Mouse (Mus musculus) MEL (cell line): Measurements from ENCODE around the gene Lrba. TPM values are rescaled to one million over a fixed set of nuclear protein-coding genes. Genes with fewer than 3 reads are reported as not detected.

Experiments used
- DNase-seq: peaks from one replicate; pipeline ENCODE4 v3.0.0; 2011; ENCODE audit warnings: low read depth, low spot score
- H3K27ac ChIP-seq: 2 replicates; pipeline ENCODE4 v1.5.1; 2012; ENCODE audit warnings: low read depth, mild to moderate bottlenecking, control low read depth, low read length, moderate library complexity; ENCODE audit not compliant: control insufficient read depth
- H3K27me3 ChIP-seq, 2 experiments: fragments of 150-350 bp in 1 of 2; sonication (generic) in 1 of 2; 2 replicates each; pipeline ENCODE4 v1.6.1; 2012; ENCODE audit warnings: low read length in 2 of 2, mild to moderate bottlenecking in 2 of 2, improper control_type of control experiment in 1 of 2, moderate library complexity in 1 of 2; ENCODE audit not compliant: insufficient read depth in 2 of 2, control insufficient read depth in 1 of 2
- H3K36me3 ChIP-seq, 2 experiments: 2 replicates each; pipeline ENCODE4 v1.6.1; 2012 to 2014; ENCODE audit warnings: low read length in 2 of 2, improper control_type of control experiment in 1 of 2, inconsistent platforms in 1 of 2, mild to moderate bottlenecking in 1 of 2; ENCODE audit not compliant: insufficient read depth in 2 of 2, control insufficient read depth in 1 of 2
- H3K4me1 ChIP-seq, 2 experiments: fragments of 150-350 bp in 1 of 2; sonication (generic) in 1 of 2; 2 replicates each; pipeline ENCODE4 v1.6.1; 2012; ENCODE audit warnings: low read length in 2 of 2, improper control_type of control experiment in 1 of 2, mild to moderate bottlenecking in 1 of 2; ENCODE audit not compliant: insufficient read depth in 2 of 2, control insufficient read depth in 1 of 2
- H3K4me3 ChIP-seq, 2 experiments: fragments of 150-350 bp in 1 of 2; sonication (generic) in 1 of 2; 2 replicates each; pipeline ENCODE4 v1.5.1; 2012; ENCODE audit warnings: low read depth in 2 of 2, low read length in 2 of 2, mild to moderate bottlenecking in 2 of 2, moderate library complexity in 2 of 2, control low read depth in 1 of 2, improper control_type of control experiment in 1 of 2; ENCODE audit not compliant: control insufficient read depth in 1 of 2, insufficient read depth in 1 of 2
- H3K79me2 ChIP-seq: 2 replicates; pipeline ENCODE4 v1.6.1; 2012; ENCODE audit warnings: mild to moderate bottlenecking, low read length, moderate library complexity; ENCODE audit not compliant: control insufficient read depth, poor library complexity, insufficient read depth
- H3K9ac ChIP-seq: 2 replicates; pipeline ENCODE4 v1.6.1; 2012; ENCODE audit warnings: low read depth, mild to moderate bottlenecking, control low read depth, low read length, moderate library complexity; ENCODE audit not compliant: control insufficient read depth, poor library complexity, severe bottlenecking
- H3K9me3 ChIP-seq: fragments of 150-350 bp; sonication (generic); replicated peaks from 2 replicates; pipeline ENCODE4 v1.6.1; 2012; ENCODE audit warnings: mild to moderate bottlenecking, low read length, improper control_type of control experiment, moderate library complexity; ENCODE audit not compliant: insufficient read depth
- CHD1 ChIP-seq: IDR thresholded peaks from 2 replicates; pipeline ENCODE4 v1.6.1; 2012; ENCODE audit warnings: low read depth, mild to moderate bottlenecking, inconsistent platforms, low read length, improper control_type of control experiment
- CHD2 ChIP-seq: IDR thresholded peaks from 2 replicates; pipeline ENCODE4 v1.6.1; 2011; ENCODE audit warnings: low read length, improper control_type of control experiment
- CTCF ChIP-seq, 3 experiments: IDR thresholded peaks in 2 of 3; conservative IDR thresholded peaks in 1 of 3; 2 replicates each; pipeline ENCODE4 v1.5.1; 2011 to 2012; ENCODE audit warnings: low read length in 3 of 3, low read depth in 2 of 3, mild to moderate bottlenecking in 2 of 3, improper control_type of control experiment in 1 of 3, inconsistent platforms in 1 of 3, mixed read lengths in 1 of 3, moderate library complexity in 1 of 3; ENCODE audit not compliant: control insufficient read depth in 1 of 3, insufficient read depth in 1 of 3, poor library complexity in 1 of 3, severe bottlenecking in 1 of 3
- E2F4 ChIP-seq: IDR thresholded peaks from 2 replicates; pipeline ENCODE4 v1.6.1; 2011; ENCODE audit warnings: low read depth, low read length, improper control_type of control experiment, borderline replicate concordance
- ELF1 ChIP-seq: IDR thresholded peaks from 2 replicates; pipeline ENCODE4 v1.6.1; 2014; ENCODE audit warnings: low read depth, mild to moderate bottlenecking, inconsistent platforms, low read length, improper control_type of control experiment, moderate library complexity
- ETS1 ChIP-seq: IDR thresholded peaks from 2 replicates; pipeline ENCODE4 v1.6.1; 2012; ENCODE audit warnings: low read depth, mild to moderate bottlenecking, inconsistent platforms, low read length, improper control_type of control experiment, moderate library complexity
- GATA1 ChIP-seq: IDR thresholded peaks from 2 replicates; pipeline ENCODE4 v1.6.1; 2011; ENCODE audit warnings: low read depth, low read length, improper control_type of control experiment
- HCFC1 ChIP-seq: IDR thresholded peaks from 2 replicates; pipeline ENCODE4 v1.6.1; 2012; ENCODE audit warnings: low read depth, mild to moderate bottlenecking, inconsistent platforms, low read length, improper control_type of control experiment, moderate library complexity
- KAT2A ChIP-seq: conservative IDR thresholded peaks from 2 replicates; pipeline ENCODE4 v1.6.1; 2012; ENCODE audit warnings: low read depth, low read length, improper control_type of control experiment, inconsistent platforms
- MAFK ChIP-seq: IDR thresholded peaks from 2 replicates; pipeline ENCODE4 v1.6.1; 2011; ENCODE audit warnings: low read depth, mild to moderate bottlenecking, low read length, improper control_type of control experiment, borderline replicate concordance
- MAX ChIP-seq: IDR thresholded peaks from 2 replicates; pipeline ENCODE4 v1.6.1; 2011; ENCODE audit warnings: low read length, improper control_type of control experiment
- MXI1 ChIP-seq: IDR thresholded peaks from 2 replicates; pipeline ENCODE4 v1.6.1; 2011; ENCODE audit warnings: mild to moderate bottlenecking, low read depth, low read length, improper control_type of control experiment
- MYB ChIP-seq: IDR thresholded peaks from 2 replicates; pipeline ENCODE4 v1.6.1; 2011; ENCODE audit warnings: mild to moderate bottlenecking, low read depth, low read length, improper control_type of control experiment
- MYC ChIP-seq: IDR thresholded peaks from 2 replicates; pipeline ENCODE4 v1.6.1; 2011; ENCODE audit warnings: low read depth, mild to moderate bottlenecking, low read length, improper control_type of control experiment, moderate library complexity
- NELFE ChIP-seq: IDR thresholded peaks from 2 replicates; pipeline ENCODE4 v1.6.1; 2011; ENCODE audit warnings: low read depth, low read length, improper control_type of control experiment
- POLR2AphosphoS2 ChIP-seq: IDR thresholded peaks from 2 replicates; pipeline ENCODE4 v1.6.1; 2011; ENCODE audit warnings: low read length, improper control_type of control experiment
- POLR2AphosphoS5 ChIP-seq: IDR thresholded peaks from 2 replicates; pipeline ENCODE4 v1.6.1; 2012; ENCODE audit warnings: low read depth, borderline replicate concordance, mild to moderate bottlenecking, inconsistent platforms, low read length, moderate library complexity, mixed read lengths
- RAD21 ChIP-seq: IDR thresholded peaks from 2 replicates; pipeline ENCODE4 v1.6.1; 2011; ENCODE audit warnings: mild to moderate bottlenecking, low read depth, low read length, improper control_type of control experiment
- SMC3 ChIP-seq: IDR thresholded peaks from 2 replicates; pipeline ENCODE4 v1.6.1; 2011; ENCODE audit warnings: low read depth, low read length, improper control_type of control experiment
- TBP ChIP-seq: IDR thresholded peaks from 2 replicates; pipeline ENCODE4 v1.8.0; 2011; ENCODE audit warnings: low read depth, low read length, improper control_type of control experiment
- TCF12 ChIP-seq: IDR thresholded peaks from 2 replicates; pipeline ENCODE4 v1.6.1; 2014; ENCODE audit warnings: low read depth, mild to moderate bottlenecking, inconsistent platforms, low read length, improper control_type of control experiment, moderate library complexity
- UBTF ChIP-seq: IDR thresholded peaks from 2 replicates; pipeline ENCODE4 v1.6.1; 2012; ENCODE audit warnings: low read depth, mild to moderate bottlenecking, inconsistent platforms, low read length, improper control_type of control experiment, moderate library complexity, borderline replicate concordance; ENCODE audit not compliant: insufficient read depth
- ZC3H11A ChIP-seq: IDR thresholded peaks from 2 replicates; pipeline ENCODE4 v1.6.1; 2012; ENCODE audit warnings: low read depth, mild to moderate bottlenecking, inconsistent platforms, low read length, improper control_type of control experiment
- ZNF384 ChIP-seq: IDR thresholded peaks from 2 replicates; pipeline ENCODE4 v1.6.1; 2012; ENCODE audit warnings: low read depth, mild to moderate bottlenecking, inconsistent platforms, low read length, improper control_type of control experiment
- polyA plus RNA-seq, 2 experiments: library from polyadenylated mRNA; stranded (reverse) in 1 of 2; unstranded in 1 of 2; fragments of >175 nt in 1 of 2; fragments of >200 nt in 1 of 2; gene quantifications; 2 replicates each; pipeline versions ENCODE4 v1.2.1 to v1.2.4; 2012; ENCODE audit warnings: low replicate concordance in 2 of 2, low read depth in 1 of 2; ENCODE audit not compliant: insufficient read length in 2 of 2, insufficient read depth in 1 of 2, missing spikeins in 1 of 2
- total RNA-seq: library from RNA; depleted of rRNA; stranded (reverse); fragments of 300-350 nt; gene quantifications from 2 replicates; pipeline ENCODE4 v1.2.3, GENCODE M21; 2012

Lrba gene
- total and polyA plus RNA-seq, 3 experiments = 10.9 to 17.9 TPM; not detected in 1

GRCm38 (mm10) chr3:86809199-86809598, 584.7 kb downstream of the Lrba start:
- no peak for TF ChIP-seq ZC3H11A
- no peak for TF ChIP-seq E2F4
- TF ChIP-seq MAFK = no peak
- no peak for TF ChIP-seq CHD2
- no peak for TF ChIP-seq HCFC1
- TF ChIP-seq CHD1 = no peak
- no peak for TF ChIP-seq ZNF384
- TF ChIP-seq ELF1 = no peak
- TF ChIP-seq SMC3 = no peak
- TF ChIP-seq TCF12 = no peak
- no peak for TF ChIP-seq CTCF (IDR thresholded peaks at IDR 0.05 in 2 of 3, conservative IDR thresholded peaks at IDR 0.05 in 1 of 3; ENCODE audit: control insufficient read depth in 1 of 3, insufficient read depth in 1 of 3, low read depth in 2 of 3, low read length in 3 of 3, poor library complexity in 1 of 3, severe bottlenecking in 1 of 3)
- TF ChIP-seq UBTF = no peak
- no peak for TF ChIP-seq MYB
- no peak for TF ChIP-seq NELFE
- TF ChIP-seq MYC = no peak
- TF ChIP-seq ETS1 = no peak
- no peak for TF ChIP-seq RAD21
- Histone ChIP-seq H3K27me3 (no peaks in the 10 kb centered on the region), H3K4me1 (no peaks in the 10 kb centered on the region; a peak in 1 of 4 replicates), H3K79me2 (no peaks in the 10 kb centered on the region), H3K4me3 (no peak overlapping the region), H3K9ac (no peak overlapping the region), H3K9me3 (no peaks in the 10 kb centered on the region), H3K36me3 (no peaks in the 10 kb centered on the region), H3K27ac (no peak overlapping the region)
- DNase-seq = no peak

DNA sequence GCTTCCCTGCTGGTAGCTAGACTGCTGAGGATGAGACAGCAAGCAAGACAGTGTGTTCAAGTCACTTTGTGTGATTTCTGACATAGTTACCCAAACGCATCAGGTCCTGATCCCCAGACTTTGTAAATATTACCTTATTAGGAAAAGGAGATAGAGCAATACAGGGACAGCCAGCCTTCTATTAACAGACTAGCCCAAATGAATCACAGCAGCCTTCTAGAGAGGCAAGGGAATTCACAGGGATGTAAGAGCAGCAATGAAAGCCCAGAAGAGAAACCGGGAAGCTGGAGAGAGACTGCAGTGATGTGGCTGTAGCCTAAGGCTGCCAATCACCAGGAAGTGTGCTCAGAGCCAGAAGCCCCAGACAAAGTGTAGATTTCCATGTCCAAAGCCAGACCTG, 585.2 kb downstream of the Lrba start:
- Histone ChIP-seq H3K79me2 (no peaks in the 10 kb centered on the region), H3K9me3 (no peaks in the 10 kb centered on the region), H3K27ac (no peak overlapping the region), H3K4me3 (no peak overlapping the region), H3K4me1 (no peaks in the 10 kb centered on the region; a peak in 1 of 4 replicates), H3K9ac (no peak overlapping the region), H3K36me3 (no peaks in the 10 kb centered on the region)
- no peak for TF ChIP-seq MXI1
- TF ChIP-seq TBP = no peak
- no peak for TF ChIP-seq KAT2A
- no peak for TF ChIP-seq POLR2AphosphoS2
- no peak for TF ChIP-seq POLR2AphosphoS5
- no peak for TF ChIP-seq CHD1
- TF ChIP-seq NELFE = no peak
- no peak for TF ChIP-seq GATA1
- TF ChIP-seq MAX = no peak
- TF ChIP-seq, all 39 proteins: peak for 0
- no peaks in the 10 kb centered on the region for H3K27me3 ChIP-seq
- DNase-seq = no peak
